Mouse (Mus musculus) liver, adult (tissue): ENCODE measurements around the gene Cyp1a1.

Source experiments
- GATA4 ChIP-seq: IDR thresholded peaks from 2 replicates; pipeline ENCODE4 v1.6.1; 2014; ENCODE audit warnings: mild to moderate bottlenecking, low read length; ENCODE audit not compliant: insufficient replicate concordance

The Cyp1a1 gene

DNA sequence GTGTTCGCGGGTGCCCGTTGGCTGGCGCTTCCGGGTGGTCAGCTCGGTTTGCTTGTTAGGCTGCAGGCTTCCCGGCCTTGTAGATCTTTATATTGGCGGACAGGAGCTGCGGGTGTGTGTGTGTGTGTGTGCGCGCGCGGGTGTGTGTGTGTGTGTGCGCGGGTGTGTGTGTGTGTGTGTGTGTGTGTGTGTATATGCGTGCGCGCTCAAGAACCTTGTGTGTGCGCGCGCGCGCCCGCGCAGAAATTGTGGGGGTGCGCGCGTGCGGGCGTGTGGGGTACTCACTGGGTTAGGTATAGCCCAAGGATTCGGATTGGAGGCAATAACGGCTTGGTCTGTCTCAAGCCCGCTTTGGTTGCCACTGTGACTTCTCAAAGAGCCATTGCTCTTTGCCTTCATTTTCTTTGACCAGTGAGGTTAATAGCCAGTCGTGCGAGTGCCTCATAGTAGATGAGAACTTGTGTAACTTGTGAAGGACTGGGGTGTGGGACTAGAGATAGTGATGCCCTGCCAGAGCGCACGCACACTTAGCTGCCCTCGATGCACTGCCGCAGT, 21.1 kb downstream of the Cyp1a1 start:
- no peak for TF ChIP-seq GATA4

DNA sequence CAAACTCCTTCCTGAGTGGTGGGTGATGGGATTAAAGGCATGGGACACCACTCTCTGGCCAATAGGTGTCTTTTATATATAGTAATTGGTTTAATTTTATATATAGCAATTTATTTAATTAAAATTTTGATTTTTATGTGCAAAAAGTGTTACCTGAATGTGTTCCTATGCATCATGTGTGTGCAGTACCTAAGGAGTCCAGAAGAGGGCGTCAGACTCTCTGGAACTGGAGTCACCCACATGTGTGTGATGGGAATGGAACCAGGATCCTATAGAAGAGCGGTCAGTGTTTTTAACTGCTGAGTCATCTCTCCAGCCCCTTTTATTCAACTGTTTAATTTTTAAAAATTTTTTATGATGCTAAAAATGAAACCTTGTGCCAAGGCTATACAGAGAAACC, 24.5 kb downstream of the Cyp1a1 start:
- TF ChIP-seq GATA4, result no peak

DNA sequence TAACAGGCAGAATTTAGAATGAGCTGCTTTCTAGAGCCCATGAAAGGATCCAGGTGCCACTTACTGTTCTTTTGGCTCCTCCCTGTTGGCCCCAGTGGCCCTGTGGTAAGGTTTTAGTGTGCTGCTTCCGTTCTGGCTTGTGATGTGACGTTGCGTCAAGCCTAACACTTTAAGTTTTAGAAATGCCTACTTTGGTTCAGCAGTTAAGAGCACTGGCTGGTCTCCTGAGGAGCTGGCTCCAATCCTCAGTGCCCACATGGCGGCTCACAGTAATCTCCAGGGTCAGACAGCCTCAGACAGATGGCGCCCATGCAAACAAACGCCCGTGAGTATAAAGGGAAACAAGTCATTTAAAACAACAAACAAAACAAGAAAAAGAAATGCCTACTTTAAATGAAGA, 30.7 kb downstream of the Cyp1a1 start:
- TF ChIP-seq GATA4, result no peak

DNA sequence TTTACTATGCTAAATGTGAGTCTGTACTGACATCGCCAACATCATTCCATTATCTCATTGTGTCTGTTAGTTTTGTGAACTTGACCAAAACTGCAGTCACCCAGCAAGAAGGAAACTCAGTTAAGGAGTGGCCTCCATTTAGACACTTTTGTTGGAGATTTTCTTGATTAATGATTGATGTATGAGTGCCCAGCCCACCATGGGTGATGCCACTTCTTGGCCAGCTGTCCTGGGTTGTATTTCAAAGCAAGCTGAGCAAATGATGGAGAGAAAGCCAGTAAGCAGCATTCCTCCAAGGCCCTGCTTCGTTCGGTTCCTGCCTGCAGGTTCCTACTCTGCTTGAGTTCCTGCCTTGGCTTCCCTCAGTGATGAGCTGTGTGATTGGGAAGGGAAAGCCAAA, 33.0 kb downstream of the Cyp1a1 start:
- no peak for TF ChIP-seq GATA4

DNA sequence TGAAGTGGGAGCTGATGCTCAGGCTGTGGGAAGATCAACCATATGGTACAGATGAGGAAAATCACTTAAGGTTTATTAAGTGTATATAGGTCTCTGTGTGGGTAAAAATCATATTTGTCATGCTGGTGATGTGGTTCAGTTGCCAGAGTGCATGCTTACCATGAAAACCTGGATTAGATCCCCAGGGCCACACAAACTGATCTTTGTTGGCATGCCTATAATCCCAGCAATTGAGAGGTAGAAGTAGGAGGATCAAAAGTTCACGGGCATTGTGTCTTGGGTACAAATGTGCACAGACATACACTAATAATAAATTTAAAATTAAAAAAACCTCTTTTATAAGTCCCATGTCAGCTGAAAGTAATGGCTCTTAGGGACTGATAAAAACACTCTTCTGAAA, 34.6 kb downstream of the Cyp1a1 start:
- no peak for TF ChIP-seq GATA4

DNA sequence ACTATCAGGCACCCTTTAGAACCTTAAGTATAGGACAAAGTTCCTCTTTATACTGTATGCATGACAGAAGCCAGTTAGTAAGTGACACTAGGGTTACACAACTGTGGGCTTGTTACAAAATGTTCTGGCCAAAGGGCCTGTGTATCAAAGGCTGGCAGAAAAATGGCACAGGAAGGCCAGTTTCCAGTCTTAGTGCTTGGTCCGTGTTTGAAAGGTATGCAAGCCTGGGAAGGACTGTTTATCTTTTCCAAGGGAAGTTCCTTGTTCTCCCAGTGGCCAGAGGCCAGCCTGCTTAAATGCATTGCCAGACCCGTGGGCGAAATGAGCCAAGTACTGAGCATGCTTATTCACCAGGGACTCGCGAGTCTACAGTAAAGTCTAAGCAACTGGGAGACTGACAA, 35.6 kb downstream of the Cyp1a1 start:
- TF ChIP-seq GATA4, result peak; percentile 85

DNA sequence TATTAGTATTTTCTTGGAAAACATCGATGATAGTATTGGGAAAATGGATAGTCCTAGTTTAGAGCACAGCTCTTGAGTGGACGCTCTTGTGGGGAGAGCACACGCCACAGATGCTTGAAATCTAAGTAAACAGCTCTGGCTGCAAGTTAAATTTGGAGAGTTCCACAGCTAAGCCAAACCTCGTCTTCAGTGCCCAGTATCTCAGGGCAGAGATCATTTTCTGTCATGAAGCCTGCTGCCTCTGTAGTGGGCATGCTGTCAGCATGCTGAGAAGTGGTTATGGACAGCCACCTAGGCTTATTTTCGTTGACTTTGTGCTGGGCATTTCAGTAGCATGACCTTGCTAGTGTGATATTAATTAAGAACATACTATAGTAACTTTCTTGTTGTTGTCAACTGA, 36.1 kb downstream of the Cyp1a1 start:
- TF ChIP-seq GATA4, result no peak

DNA sequence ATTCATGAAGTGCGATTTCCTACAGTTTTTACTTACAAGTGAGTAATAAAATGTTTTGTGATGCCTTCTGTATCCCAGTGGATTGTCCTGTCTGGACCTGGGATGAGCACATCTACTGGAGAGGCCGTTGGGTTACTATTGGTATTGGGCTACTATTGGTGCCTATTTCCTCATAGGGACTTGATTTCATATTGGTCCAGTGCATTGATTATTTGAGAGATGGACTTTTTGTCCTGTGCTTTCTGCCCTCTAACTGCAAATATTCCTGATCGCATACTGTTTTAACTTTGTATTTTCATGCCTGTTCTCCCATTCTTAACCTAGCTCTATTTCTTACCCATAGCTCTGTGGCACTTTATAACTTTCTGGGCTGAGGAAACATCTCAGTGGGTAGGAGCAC, 37.0 kb downstream of the Cyp1a1 start:
- TF ChIP-seq GATA4, result no peak

DNA sequence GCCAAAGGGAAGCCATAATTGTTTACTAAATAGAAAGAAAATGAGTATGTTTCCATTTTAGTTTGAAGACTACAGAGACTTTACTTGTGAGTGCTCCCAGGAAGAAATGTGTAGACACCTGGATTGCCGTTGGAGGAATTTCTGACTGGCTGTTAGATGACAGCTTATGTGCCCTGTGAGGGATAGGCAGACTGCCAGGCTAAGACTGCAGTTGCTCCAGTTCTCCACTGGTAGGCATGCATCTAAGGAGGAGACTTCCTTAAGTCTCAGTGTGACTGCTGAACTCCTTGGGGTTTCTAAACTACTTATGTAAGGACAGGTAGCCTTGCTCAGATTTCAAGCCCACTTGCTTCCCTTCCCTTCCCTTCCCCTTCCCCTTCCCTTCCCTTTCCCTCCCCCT, 40.6 kb downstream of the Cyp1a1 start:
- no peak for TF ChIP-seq GATA4

DNA sequence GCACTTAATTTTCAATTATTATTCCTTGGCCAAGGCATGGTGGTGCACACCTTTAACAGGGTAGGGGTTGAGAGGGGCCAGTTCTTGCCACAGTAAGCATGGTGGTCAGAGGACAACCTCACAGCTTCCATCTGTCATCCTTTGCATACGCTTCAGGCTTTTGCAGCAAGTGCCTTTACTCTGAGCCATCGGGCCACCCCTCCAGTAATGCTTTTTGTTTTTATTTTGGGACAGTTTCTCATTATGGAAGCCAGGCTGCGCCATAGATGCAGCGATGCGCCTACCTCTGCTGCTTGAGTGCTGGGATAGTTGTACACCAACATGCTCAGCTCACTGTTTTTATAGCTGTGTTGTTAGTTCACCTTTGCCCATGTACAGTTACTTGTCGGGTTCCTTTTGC, 45.9 kb downstream of the Cyp1a1 start:
- TF ChIP-seq GATA4, result no peak

DNA sequence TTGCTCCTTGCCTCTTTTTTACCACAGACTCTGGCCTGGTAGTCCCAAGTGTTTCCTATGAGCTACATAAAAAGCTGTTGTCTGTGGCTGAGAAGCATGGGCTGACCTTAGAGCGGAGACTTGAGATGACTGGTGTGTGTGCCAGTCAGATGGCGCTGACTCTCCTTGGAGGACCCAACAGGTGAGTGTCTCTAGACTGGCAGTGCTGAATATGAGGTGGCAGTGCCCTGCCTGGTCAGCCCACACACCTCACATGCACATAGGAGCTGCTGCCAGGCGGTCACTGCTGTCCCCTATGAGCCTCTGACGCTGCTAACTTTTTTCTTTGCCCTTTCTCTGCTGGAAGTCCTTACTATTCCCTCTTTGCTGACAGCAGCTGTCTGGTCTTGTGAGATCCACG, 52.1 kb downstream of the Cyp1a1 start:
- no peak for TF ChIP-seq GATA4

DNA sequence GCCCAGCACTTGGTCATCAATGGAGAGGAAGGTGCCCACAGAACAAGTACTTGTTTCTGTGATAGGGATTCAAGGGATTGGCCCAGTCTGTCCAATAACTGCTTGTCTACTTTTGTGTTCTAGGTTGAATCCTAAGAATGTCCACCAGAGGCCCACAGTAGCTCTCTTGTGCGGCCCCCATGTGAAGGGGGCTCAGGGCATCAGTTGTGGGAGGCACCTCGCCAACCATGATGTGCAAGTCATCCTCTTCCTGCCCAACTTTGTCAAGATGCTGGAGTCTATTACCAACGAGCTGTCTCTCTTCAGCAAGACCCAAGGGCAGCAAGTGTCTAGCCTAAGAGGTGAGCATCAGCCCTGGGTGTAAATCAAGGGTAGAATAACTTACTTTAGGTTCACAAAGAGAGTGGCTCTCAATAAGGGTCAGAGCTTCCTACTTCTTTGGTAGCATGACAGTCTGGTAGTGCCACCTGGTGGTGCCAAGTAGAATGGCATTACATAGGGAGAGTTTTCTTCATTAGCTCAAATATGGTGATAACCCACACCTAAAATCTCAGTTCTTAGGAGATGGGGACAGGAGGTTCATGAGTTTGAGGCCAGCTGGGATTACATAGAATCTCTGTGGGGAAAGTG, 56.8 kb downstream of the Cyp1a1 start:
- TF ChIP-seq GATA4, result no peak

DNA sequence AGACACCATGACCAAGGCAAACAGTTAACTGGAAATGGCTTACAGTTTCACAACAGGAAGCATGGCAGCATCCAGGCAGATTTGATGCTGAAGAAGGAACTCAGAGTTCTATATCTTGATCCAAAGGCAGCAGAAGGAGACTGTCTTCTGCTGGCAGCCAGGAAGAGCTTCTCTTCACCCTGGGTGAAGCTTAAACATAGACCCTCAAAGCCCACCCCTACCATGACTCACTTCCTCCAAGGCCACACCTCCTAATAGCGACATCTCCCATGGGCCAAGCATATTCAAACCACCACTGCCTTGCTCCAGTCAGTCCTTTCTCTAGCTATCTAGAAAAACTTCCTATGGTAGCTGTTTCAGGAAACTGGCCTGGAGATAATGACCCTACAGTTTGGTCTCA, 59.3 kb downstream of the Cyp1a1 start:
- TF ChIP-seq GATA4, result no peak

DNA sequence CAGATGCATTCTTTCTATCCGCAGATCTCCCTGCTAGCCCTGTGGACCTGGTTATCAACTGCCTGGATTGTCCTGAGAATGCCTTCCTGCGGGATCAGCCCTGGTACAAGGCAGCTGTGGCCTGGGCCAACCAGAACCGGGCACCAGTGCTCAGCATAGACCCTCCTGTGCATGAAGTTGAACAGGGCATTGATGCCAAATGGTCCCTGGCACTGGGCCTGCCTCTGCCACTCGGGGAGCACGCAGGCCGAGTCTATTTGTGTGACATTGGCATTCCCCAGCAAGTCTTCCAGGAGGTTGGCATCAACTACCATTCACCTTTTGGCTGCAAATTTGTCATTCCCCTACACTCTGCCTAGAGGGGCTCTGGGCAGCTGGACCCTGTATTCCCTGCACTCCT, 60.4 kb downstream of the Cyp1a1 start:
- TF ChIP-seq GATA4, result no peak

DNA sequence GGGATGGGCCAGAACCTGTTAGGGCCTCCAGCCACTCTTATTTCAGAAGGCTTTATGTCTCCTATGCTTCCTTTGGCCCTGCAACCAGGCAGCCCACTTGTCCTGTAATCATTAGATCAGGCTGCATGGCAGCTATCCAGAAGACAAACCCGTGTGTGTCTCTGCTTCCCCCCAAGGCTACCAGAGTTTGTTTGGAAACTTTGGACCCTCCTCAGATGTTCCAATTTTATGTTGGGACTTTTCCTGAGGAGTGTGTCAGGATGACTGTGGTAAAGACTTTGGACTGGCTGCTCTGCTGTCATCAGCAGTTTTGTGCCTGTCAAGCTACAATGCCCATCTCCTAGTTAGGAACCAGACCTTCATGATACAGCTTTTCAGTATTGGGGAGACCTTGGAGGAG, 61.1 kb downstream of the Cyp1a1 start:
- no peak for TF ChIP-seq GATA4

DNA sequence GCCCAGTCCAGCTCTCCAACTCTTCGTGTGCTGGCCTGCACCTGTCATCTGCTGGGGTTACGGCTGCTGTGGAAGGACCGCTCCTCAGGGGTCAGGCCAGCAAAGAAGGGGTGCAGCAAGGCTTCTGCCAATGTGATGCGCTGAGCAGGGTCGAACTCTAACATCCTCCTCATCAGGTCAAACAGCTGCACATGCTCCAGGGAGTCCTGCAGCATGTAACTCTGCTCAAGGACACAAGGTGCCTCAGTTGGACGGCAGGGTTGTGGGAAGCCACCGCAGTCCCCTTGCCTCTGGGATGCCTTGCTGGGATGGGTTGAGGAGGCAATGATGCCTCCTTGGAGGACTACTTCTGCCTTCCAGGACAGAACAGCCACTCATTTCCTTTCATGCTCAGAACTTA, 63.2 kb downstream of the Cyp1a1 start:
- no peak for TF ChIP-seq GATA4
